Mouse (Mus musculus): ENCODE results near the gene Riox1. TPM values are rescaled to one million over a fixed set of nuclear protein-coding genes. Genes with fewer than 3 reads are reported as not detected.

Gene Riox1
- total and polyA plus RNA-seq, 2 experiments from 2014 or later: 4.6 to 12.4 TPM

DNA sequence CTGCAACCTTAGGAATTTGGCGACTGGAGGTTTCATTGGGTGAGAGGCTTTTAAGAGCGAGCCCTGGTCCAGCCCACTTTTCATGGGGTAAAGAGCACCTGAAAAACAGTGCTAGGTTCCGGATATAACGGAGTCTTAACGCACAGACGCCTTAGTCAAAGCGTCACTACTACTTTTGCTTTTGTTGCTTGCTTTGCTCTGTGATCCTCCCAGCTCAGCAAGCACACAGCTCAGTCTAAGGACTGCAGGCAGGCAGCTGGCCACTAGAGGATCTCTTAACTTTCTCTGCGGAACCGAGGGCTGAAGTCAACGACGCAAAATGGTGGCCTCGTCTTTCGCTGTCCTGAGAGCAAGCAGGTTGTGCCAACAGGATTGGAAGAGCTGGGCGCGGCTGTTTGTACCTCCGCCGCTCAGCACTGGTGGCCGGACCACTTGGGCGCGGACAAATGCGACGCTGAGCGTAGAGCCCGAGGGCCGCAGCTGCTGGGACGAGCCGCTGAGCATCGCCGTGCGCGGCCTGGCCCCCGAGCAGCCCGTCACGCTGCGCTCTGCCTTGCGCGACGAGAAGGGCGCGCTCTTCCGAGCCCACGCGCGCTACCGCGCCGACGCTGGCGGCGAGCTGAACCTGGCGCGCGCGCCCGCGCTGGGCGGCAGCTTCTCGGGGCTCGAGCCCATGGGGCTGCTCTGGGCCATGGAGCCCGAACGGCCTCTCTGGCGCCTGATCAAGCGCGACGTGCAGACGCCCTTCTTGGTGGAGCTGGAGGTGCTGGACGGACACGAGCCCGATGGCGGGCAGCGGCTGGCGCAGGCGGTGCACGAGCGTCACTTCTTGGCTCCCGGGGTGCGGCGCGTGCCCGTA lies 37.4 kb downstream of the Riox1 start, which contains the start of gene Acot2:
Gene Acot2 (plus strand): TSS at position 279 of the 859 bp plus-strand sequence.
- Histone ChIP-seq H3K27ac (ENCODE audit: low read depth) (peak within 1 kb of the TSS; percentile 100), H3K27me3 (ENCODE audit: control insufficient read depth, insufficient read depth, low read length) (no peaks in the 10 kb centered on the region), H3K9ac (replicated peaks; ENCODE audit: low read depth, low read length) (peak within 1 kb of the TSS; percentile 89), H3K36me3 (replicated peaks; ENCODE audit: control insufficient read depth, insufficient read depth, low read length) (0 out of 2 replicates have a peak, but pooled peaks cover 11% of the 10 kb centered on the region), H3K9me3 (replicated peaks; ENCODE audit: control insufficient read depth, low read length) (no peaks in the 10 kb centered on the region), H3K4me2 (ENCODE audit: low read depth, low read length) (peak within 1 kb of the TSS; percentile 75), H3K4me1 (ENCODE audit: control insufficient read depth, insufficient read depth) (peaks cover 22% of the 10 kb centered on the region), H3K4me3 (ENCODE audit: low read depth, low read length) (peak within 1 kb of the TSS; percentile 69)
- ATAC-seq (ENCODE audit: insufficient read depth, low read depth): peak; percentile 83
- peak; percentile 90 for DNase-seq (ENCODE audit: low spot score)
- WGBS: under 1% methylated on average over 76 of the region's 80 CpGs
- TF ChIP-seq CTCF (IDR thresholded peaks at IDR 0.05; ENCODE audit: low read depth) (peak; percentile 57), EP300 (IDR thresholded peaks at IDR 0.05; ENCODE audit: low read depth) (0 out of 2 replicates have a peak, but pooled peaks have one; percentile 17)

GRCm38 (mm10) chr12:83988483-83988882 lies 38.1 kb downstream of the Riox1 start:
- ATAC-seq (ENCODE audit: insufficient read depth, low read depth) (no peak; the same call in 1 of the 2 replicates), DNase-seq (ENCODE audit: low spot score) (peak; percentile 36)
- H3K9me3 ChIP-seq (replicated peaks; ENCODE audit: control insufficient read depth, low read length): no peaks in the 10 kb centered on the region
- H3K9ac ChIP-seq (replicated peaks; ENCODE audit: low read depth, low read length): peak overlapping the region; percentile 89
- WGBS: 60% methylated on average over 4 of the region's 4 CpGs
- H3K4me3 ChIP-seq (ENCODE audit: low read depth, low read length): peak overlapping the region; percentile 69
- H3K4me1 ChIP-seq (ENCODE audit: control insufficient read depth, insufficient read depth): peaks cover 22% of the 10 kb centered on the region
- H3K27me3 ChIP-seq (ENCODE audit: control insufficient read depth, insufficient read depth, low read length): no peaks in the 10 kb centered on the region
- H3K27ac ChIP-seq (ENCODE audit: low read depth): peak overlapping the region; percentile 100
- no peak for TF ChIP-seq EP300 (IDR thresholded peaks at IDR 0.05; ENCODE audit: low read depth)
- TF ChIP-seq CTCF (IDR thresholded peaks at IDR 0.05; ENCODE audit: low read depth): no peak
- H3K4me2 ChIP-seq (ENCODE audit: low read depth, low read length): peak overlapping the region; percentile 75
- H3K36me3 ChIP-seq (replicated peaks; ENCODE audit: control insufficient read depth, insufficient read depth, low read length): peaks cover 15% of the 10 kb centered on the region; the same call in 1 of the 2 replicates

- WGBS: 96% methylated on average over 4 of the region's 4 CpGs
- ATAC-seq (ENCODE audit: insufficient read depth, low read depth): no peak
- Histone ChIP-seq H3K4me2 (ENCODE audit: low read depth, low read length) (peak overlapping the region; percentile 75), H3K9me3 (replicated peaks; ENCODE audit: control insufficient read depth, low read length) (no peaks in the 10 kb centered on the region), H3K36me3 (replicated peaks; ENCODE audit: control insufficient read depth, insufficient read depth, low read length) (peaks cover 22% of the 10 kb centered on the region), H3K4me3 (ENCODE audit: low read depth, low read length) (peak overlapping the region; percentile 69; the same call in 1 of the 2 replicates), H3K27me3 (ENCODE audit: control insufficient read depth, insufficient read depth, low read length) (no peaks in the 10 kb centered on the region), H3K4me1 (ENCODE audit: control insufficient read depth, insufficient read depth) (peaks cover 22% of the 10 kb centered on the region), H3K9ac (replicated peaks; ENCODE audit: low read depth, low read length) (no peak overlapping the region), H3K27ac (ENCODE audit: low read depth) (no peak overlapping the region)
- TF ChIP-seq EP300 (IDR thresholded peaks at IDR 0.05; ENCODE audit: low read depth) (no peak), CTCF (IDR thresholded peaks at IDR 0.05; ENCODE audit: low read depth) (no peak)
- no peak for DNase-seq (ENCODE audit: low spot score)
Measured at GRCm38 (mm10) chr12:83989378-83989777, 39.0 kb downstream of the Riox1 start.

DNA sequence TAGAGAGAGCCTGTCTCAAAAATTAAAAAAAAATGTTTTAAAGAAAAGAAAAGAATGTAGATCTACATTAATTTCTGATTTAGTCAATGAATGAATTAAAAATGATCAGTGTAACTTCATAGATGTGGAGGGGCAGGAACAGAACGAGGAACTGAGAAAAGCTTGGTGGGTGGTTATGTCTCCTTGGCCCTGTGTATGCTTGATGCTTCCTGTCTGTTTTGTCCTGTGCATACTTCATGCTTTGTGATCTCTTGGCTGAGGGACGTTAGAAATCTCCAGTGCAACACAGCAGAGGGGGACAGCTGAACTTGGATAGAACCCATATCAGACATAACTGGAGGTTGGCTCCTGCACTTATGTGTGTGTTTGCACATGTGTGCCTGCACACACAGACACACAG lies 46.8 kb downstream of the Riox1 start:
- ATAC-seq (ENCODE audit: insufficient read depth, low read depth): no peak
- Histone ChIP-seq H3K4me2 (ENCODE audit: low read depth, low read length) (no peak overlapping the region), H3K4me1 (ENCODE audit: control insufficient read depth, insufficient read depth) (peaks cover 20% of the 10 kb centered on the region), H3K36me3 (replicated peaks; ENCODE audit: control insufficient read depth, insufficient read depth, low read length) (peaks cover 13% of the 10 kb centered on the region), H3K9ac (replicated peaks; ENCODE audit: low read depth, low read length) (no peak overlapping the region), H3K9me3 (replicated peaks; ENCODE audit: control insufficient read depth, low read length) (no peaks in the 10 kb centered on the region; the same call in 1 of the 2 replicates), H3K27me3 (ENCODE audit: control insufficient read depth, insufficient read depth, low read length) (no peaks in the 10 kb centered on the region), H3K4me3 (ENCODE audit: low read depth, low read length) (no peak overlapping the region), H3K27ac (ENCODE audit: low read depth) (no peak overlapping the region)
- WGBS: 45% methylated on average over 2 of the region's 2 CpGs
- no peak for DNase-seq (ENCODE audit: low spot score)
- TF ChIP-seq EP300 (IDR thresholded peaks at IDR 0.05; ENCODE audit: low read depth) (no peak), CTCF (IDR thresholded peaks at IDR 0.05; ENCODE audit: low read depth) (no peak)

GRCm38 (mm10) chr12:83998341-83999107 lies 48.1 kb downstream of the Riox1 start:
- H3K4me1 ChIP-seq (ENCODE audit: control insufficient read depth, insufficient read depth): peaks cover 20% of the 10 kb centered on the region
- ATAC-seq (ENCODE audit: insufficient read depth, low read depth) (peak; percentile 43; the same call in 1 of the 2 replicates), DNase-seq (ENCODE audit: low spot score) (no peak)
- H3K9ac ChIP-seq (replicated peaks; ENCODE audit: low read depth, low read length): no peak overlapping the region
- H3K4me3 ChIP-seq (ENCODE audit: low read depth, low read length): no peak overlapping the region
- no peak overlapping the region for H3K4me2 ChIP-seq (ENCODE audit: low read depth, low read length)
- WGBS: 44% methylated on average over 11 of the region's 11 CpGs
- H3K36me3 ChIP-seq (replicated peaks; ENCODE audit: control insufficient read depth, insufficient read depth, low read length): peaks cover 9% of the 10 kb centered on the region
- no peaks in the 10 kb centered on the region for H3K27me3 ChIP-seq (ENCODE audit: control insufficient read depth, insufficient read depth, low read length)
- H3K27ac ChIP-seq (ENCODE audit: low read depth): peak overlapping the region; percentile 81
- no peaks in the 10 kb centered on the region; the same call in 1 of the 2 replicates for H3K9me3 ChIP-seq (replicated peaks; ENCODE audit: control insufficient read depth, low read length)
- TF ChIP-seq CTCF (IDR thresholded peaks at IDR 0.05; ENCODE audit: low read depth) (no peak), EP300 (IDR thresholded peaks at IDR 0.05; ENCODE audit: low read depth) (no peak)
